Mouse (Mus musculus): Measurements from ENCODE around the gene Cd36. TPM values are rescaled to one million over a fixed set of nuclear protein-coding genes. Genes with fewer than 3 reads are reported as not detected.
"Not testable (repeated sequence)": the region's sequence is repeated elsewhere in the genome, so short reads cannot be mapped to it uniquely, and the experiment has no call there.

The Cd36 gene
- 178 and 199 TPM in 2 replicates for polyA plus RNA-seq (2015; fragmentation: Nextera tagmentation; extraction: Ambion mirVana)

- Histone ChIP-seq H3K9me3 (ENCODE audit: control insufficient read depth) (no peaks in the 10 kb centered on the region), H3K4me2 (replicated peaks; ENCODE audit: low read depth) (no peak within 1 kb of the TSS), H3K4me3 (ENCODE audit: low read depth, low read length) (no peak within 1 kb of the TSS), H3K27ac (ENCODE audit: low read depth, low read length) (no peak within 1 kb of the TSS), H3K4me1 (replicated peaks; ENCODE audit: control insufficient read depth, insufficient read depth, low read length) (no peaks in the 10 kb centered on the region), H3K36me3 (ENCODE audit: control insufficient read depth, insufficient read depth) (no peaks in the 10 kb centered on the region), H3K9ac (ENCODE audit: low read depth, low read length) (no peak within 1 kb of the TSS), H3K27me3 (replicated peaks; ENCODE audit: control insufficient read depth, insufficient read depth, low read length) (no peaks in the 10 kb centered on the region)
- no peak for TF ChIP-seq CTCF (IDR thresholded peaks at IDR 0.05; ENCODE audit: low read depth)
- ATAC-seq: no peak
- 26% methylated on average over 5 of the region's 5 CpGs for WGBS
These were observed at the start of gene Cd36 for GRCm38 (mm10) chr5:17888598-17888997. TSS of gene Cd36 (minus strand) at chr5:17888801.

GRCm38 (mm10) chr5:17934501-17934900 lies 45.9 kb upstream of the Cd36 start:
- Histone ChIP-seq H3K9me3 (ENCODE audit: control insufficient read depth) (no peaks in the 10 kb centered on the region), H3K27me3 (replicated peaks; ENCODE audit: control insufficient read depth, insufficient read depth, low read length) (no peaks in the 10 kb centered on the region), H3K4me3 (ENCODE audit: low read depth, low read length) (no peak overlapping the region), H3K27ac (ENCODE audit: low read depth, low read length) (no peak overlapping the region), H3K4me1 (replicated peaks; ENCODE audit: control insufficient read depth, insufficient read depth, low read length) (no peaks in the 10 kb centered on the region), H3K4me2 (replicated peaks; ENCODE audit: low read depth) (no peak overlapping the region), H3K9ac (ENCODE audit: low read depth, low read length) (no peak overlapping the region), H3K36me3 (ENCODE audit: control insufficient read depth, insufficient read depth) (no peaks in the 10 kb centered on the region)
- no peak for ATAC-seq
- TF ChIP-seq CTCF (IDR thresholded peaks at IDR 0.05; ENCODE audit: low read depth): no peak
- WGBS: 65% methylated on average over 1 of the region's 1 CpGs

DNA sequence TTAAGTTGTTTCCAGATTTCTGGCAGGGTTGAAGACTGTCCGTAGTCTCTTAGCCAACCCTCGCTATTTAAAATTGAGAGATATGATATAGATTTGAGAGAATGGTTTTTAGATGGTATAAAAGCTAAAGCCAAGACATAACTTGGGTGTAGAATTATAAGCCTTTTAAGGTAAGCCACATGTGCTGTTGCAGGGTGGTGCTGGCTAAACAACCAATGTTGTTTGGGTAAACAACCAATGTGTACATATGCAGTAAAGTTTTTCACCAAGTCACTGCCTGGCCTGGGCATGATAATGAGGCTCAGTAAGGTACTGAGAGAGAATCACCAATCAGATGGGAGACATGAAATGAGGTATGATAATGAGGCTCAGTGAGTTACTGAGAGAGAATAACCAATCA lies 43.0 kb upstream of the Cd36 start:
- H3K27ac ChIP-seq (ENCODE audit: low read depth, low read length); H3K4me2 ChIP-seq (replicated peaks; ENCODE audit: low read depth); H3K4me3 ChIP-seq (ENCODE audit: low read depth, low read length); ATAC-seq; H3K9me3 ChIP-seq (ENCODE audit: control insufficient read depth); H3K4me1 ChIP-seq (replicated peaks; ENCODE audit: control insufficient read depth, insufficient read depth, low read length); H3K9ac ChIP-seq (ENCODE audit: low read depth, low read length); H3K27me3 ChIP-seq (replicated peaks; ENCODE audit: control insufficient read depth, insufficient read depth, low read length); H3K36me3 ChIP-seq (ENCODE audit: control insufficient read depth, insufficient read depth): not testable (repeated sequence)
- WGBS: 94% methylated on average over 2 of the region's 2 CpGs

DNA sequence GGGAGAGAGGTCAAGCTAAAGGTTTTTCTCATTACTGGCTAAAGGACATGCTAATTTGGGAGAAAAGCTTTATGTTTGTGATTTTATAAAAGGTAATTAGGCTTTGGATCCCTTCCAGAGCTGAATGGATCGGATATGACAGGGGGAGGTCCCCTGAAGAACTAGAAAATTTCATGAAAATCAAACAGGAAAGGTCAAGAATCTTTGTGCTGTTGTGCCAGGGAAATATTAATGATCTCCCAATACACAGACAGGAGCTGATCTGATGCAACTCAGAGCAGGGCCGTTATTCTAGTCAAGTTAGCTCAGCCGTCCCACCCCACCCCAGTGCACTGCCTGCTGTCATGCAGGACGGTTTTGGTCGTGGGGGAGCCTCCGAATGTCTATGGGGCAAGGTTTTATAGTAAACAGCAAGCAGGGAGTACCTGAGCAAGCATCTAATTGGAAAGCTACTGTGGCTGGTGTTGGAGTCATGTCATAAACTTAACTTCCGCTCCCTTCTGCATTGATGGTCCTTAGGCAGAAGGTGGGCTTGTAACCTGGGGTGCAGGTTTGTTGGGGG lies 40.5 kb upstream of the Cd36 start:
- TF ChIP-seq CTCF (IDR thresholded peaks at IDR 0.05; ENCODE audit: low read depth): no peak
- Histone ChIP-seq H3K27me3 (replicated peaks; ENCODE audit: control insufficient read depth, insufficient read depth, low read length) (no peaks in the 10 kb centered on the region), H3K27ac (ENCODE audit: low read depth, low read length) (no peak overlapping the region), H3K4me3 (ENCODE audit: low read depth, low read length) (no peak overlapping the region), H3K4me2 (replicated peaks; ENCODE audit: low read depth) (no peak overlapping the region), H3K36me3 (ENCODE audit: control insufficient read depth, insufficient read depth) (no peaks in the 10 kb centered on the region), H3K9me3 (ENCODE audit: control insufficient read depth) (no peaks in the 10 kb centered on the region), H3K9ac (ENCODE audit: low read depth, low read length) (no peak overlapping the region), H3K4me1 (replicated peaks; ENCODE audit: control insufficient read depth, insufficient read depth, low read length) (no peaks in the 10 kb centered on the region)
- WGBS: 58% methylated on average over 7 of the region's 7 CpGs
- ATAC-seq: no peak

DNA sequence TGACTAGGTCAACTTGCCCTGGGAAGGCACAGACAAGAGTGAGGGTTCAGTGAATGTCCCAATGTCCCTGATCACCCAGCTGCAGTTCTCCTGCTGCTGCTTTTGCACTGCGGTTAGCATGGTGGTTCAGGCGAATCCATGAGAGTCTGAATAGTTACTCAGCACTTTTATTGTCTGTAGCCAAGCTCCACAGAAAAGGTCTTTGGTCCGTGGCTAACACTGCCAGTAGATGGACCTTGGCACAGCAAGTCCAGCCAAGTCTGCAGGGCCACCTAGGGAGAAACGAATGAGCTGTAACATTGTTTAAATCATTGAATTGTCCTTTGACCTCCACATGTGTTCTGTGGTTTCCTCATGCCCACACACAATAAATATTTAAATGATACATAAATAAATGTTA lies 39.9 kb upstream of the Cd36 start:
- Histone ChIP-seq H3K36me3 (ENCODE audit: control insufficient read depth, insufficient read depth) (no peaks in the 10 kb centered on the region), H3K9me3 (ENCODE audit: control insufficient read depth) (no peaks in the 10 kb centered on the region), H3K4me2 (replicated peaks; ENCODE audit: low read depth) (no peak overlapping the region), H3K4me3 (ENCODE audit: low read depth, low read length) (no peak overlapping the region), H3K27ac (ENCODE audit: low read depth, low read length) (no peak overlapping the region), H3K4me1 (replicated peaks; ENCODE audit: control insufficient read depth, insufficient read depth, low read length) (no peaks in the 10 kb centered on the region), H3K9ac (ENCODE audit: low read depth, low read length) (no peak overlapping the region), H3K27me3 (replicated peaks; ENCODE audit: control insufficient read depth, insufficient read depth, low read length) (no peaks in the 10 kb centered on the region)
- TF ChIP-seq CTCF (IDR thresholded peaks at IDR 0.05; ENCODE audit: low read depth): no peak; the same call in 1 of the 2 replicates
- ATAC-seq: peak; percentile 80
- 23% methylated on average over 4 of the region's 4 CpGs for WGBS

DNA sequence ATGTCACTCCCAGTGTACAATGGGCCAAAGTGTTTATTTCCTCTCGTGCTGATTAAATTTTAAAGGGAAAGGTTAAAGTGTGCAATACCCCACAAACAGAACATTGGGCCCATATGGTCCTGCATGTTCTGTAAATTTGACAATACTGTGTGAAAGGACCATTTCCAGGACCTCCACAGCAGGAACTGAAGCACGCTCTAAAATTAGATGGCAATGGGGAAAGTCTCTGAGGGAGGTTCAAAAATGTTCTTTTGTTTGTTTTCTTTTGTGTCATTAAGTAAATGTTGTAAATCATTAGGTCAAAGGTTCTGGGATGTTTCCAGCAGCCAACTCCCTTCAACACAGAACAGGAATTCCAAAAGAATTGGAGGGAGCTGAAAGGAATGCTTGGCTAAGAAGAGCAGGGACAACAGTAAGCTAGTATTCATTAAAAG lies 35.5 kb upstream of the Cd36 start:
- no peak overlapping the region for H3K9ac ChIP-seq (ENCODE audit: low read depth, low read length)
- H3K36me3 ChIP-seq (ENCODE audit: control insufficient read depth, insufficient read depth): no peaks in the 10 kb centered on the region
- H3K4me3 ChIP-seq (ENCODE audit: low read depth, low read length): no peak overlapping the region
- no peak overlapping the region for H3K27ac ChIP-seq (ENCODE audit: low read depth, low read length)
- WGBS: 36% methylated on average over 2 of the region's 2 CpGs
- no peaks in the 10 kb centered on the region for H3K4me1 ChIP-seq (replicated peaks; ENCODE audit: control insufficient read depth, insufficient read depth, low read length)
- TF ChIP-seq CTCF (IDR thresholded peaks at IDR 0.05; ENCODE audit: low read depth): no peak
- no peak overlapping the region for H3K4me2 ChIP-seq (replicated peaks; ENCODE audit: low read depth)
- no peaks in the 10 kb centered on the region for H3K27me3 ChIP-seq (replicated peaks; ENCODE audit: control insufficient read depth, insufficient read depth, low read length)
- no peak for ATAC-seq
- no peaks in the 10 kb centered on the region for H3K9me3 ChIP-seq (ENCODE audit: control insufficient read depth)

- no peaks in the 10 kb centered on the region for H3K4me1 ChIP-seq (replicated peaks; ENCODE audit: control insufficient read depth, insufficient read depth, low read length)
- H3K9me3 ChIP-seq (ENCODE audit: control insufficient read depth): no peaks in the 10 kb centered on the region
- H3K9ac ChIP-seq (ENCODE audit: low read depth, low read length): no peak overlapping the region
- H3K27ac ChIP-seq (ENCODE audit: low read depth, low read length): no peak overlapping the region
- 84% methylated on average over 3 of the region's 3 CpGs for WGBS
- H3K27me3 ChIP-seq (replicated peaks; ENCODE audit: control insufficient read depth, insufficient read depth, low read length): no peaks in the 10 kb centered on the region
- H3K4me2 ChIP-seq (replicated peaks; ENCODE audit: low read depth): no peak overlapping the region
- H3K36me3 ChIP-seq (ENCODE audit: control insufficient read depth, insufficient read depth): no peaks in the 10 kb centered on the region
- H3K4me3 ChIP-seq (ENCODE audit: low read depth, low read length): no peak overlapping the region
- no peak for TF ChIP-seq CTCF (IDR thresholded peaks at IDR 0.05; ENCODE audit: low read depth)
- ATAC-seq: no peak
These were observed 35.0 kb upstream of the Cd36 start for GRCm38 (mm10) chr5:17923648-17924047.

All from intestine, postnatal 0 days (tissue).